Mouse (Mus musculus): Measurements from ENCODE around the gene Clec2g. TPM values are rescaled to one million over a fixed set of nuclear protein-coding genes. Genes with fewer than 3 reads are reported as not detected.

Gene Clec2g
- polyA plus RNA-seq, 1 experiment from 2014 or later, result not detected

Small RNA genes lying within 50 kb of the gene (microRNA-seq; reads per million reads assigned to microRNA genes)
- gene Gm27336, result not detected
- not detected for gene Mir7649

Other genes starting within 250 kb of the Clec2g start
- 0.25 and 0.56 TPM in 2 replicates for gene Klrb1, start 211.3 kb upstream of the Clec2g start, polyA plus RNA-seq (2015; fragmentation: Nextera tagmentation; extraction: Ambion mirVana)
- gene Klrb1c, start 145.2 kb upstream of the Clec2g start, polyA plus RNA-seq (2015; fragmentation: Nextera tagmentation; extraction: Ambion mirVana), result not detected in 2 replicates
- not detected in 2 replicates for gene Gm44511, start 108.1 kb upstream of the Clec2g start, polyA plus RNA-seq (2015; fragmentation: Nextera tagmentation; extraction: Ambion mirVana)
- 0.08 TPM in 1 of 2 replicates, not detected in the other for gene Klrb1b, start 108.0 kb upstream of the Clec2g start, polyA plus RNA-seq (2015; fragmentation: Nextera tagmentation; extraction: Ambion mirVana)
- not detected in 2 replicates for gene Clec2i, start 46.8 kb upstream of the Clec2g start, polyA plus RNA-seq (2015; fragmentation: Nextera tagmentation; extraction: Ambion mirVana)
- 0.34 and 0.57 TPM in 2 replicates for gene BC035044, start 43.3 kb upstream of the Clec2g start, polyA plus RNA-seq (2015; fragmentation: Nextera tagmentation; extraction: Ambion mirVana)
- gene Klrb1f, start 111.5 kb downstream of the Clec2g start, polyA plus RNA-seq (2015; fragmentation: Nextera tagmentation; extraction: Ambion mirVana), result 0.23 and 0.25 TPM in 2 replicates
- not detected in 2 replicates for gene Clec2e, start 166.5 kb downstream of the Clec2g start, polyA plus RNA-seq (2015; fragmentation: Nextera tagmentation; extraction: Ambion mirVana)
- not detected in 2 replicates for gene Clec2d, start 246.2 kb downstream of the Clec2g start, polyA plus RNA-seq (2015; fragmentation: Nextera tagmentation; extraction: Ambion mirVana)

All from hindbrain, embryonic 13.5 days (tissue).